Mouse (Mus musculus): Measurements from ENCODE around the gene Gm17545.

Gene Gm17545

GRCm38 (mm10) chr9:22443157-22443556, 10.9 kb upstream of the Gm17545 start:
- DNase-seq (ENCODE audit: low spot score in 2 of 2) = no peak

GRCm38 (mm10) chr9:22445123-22445522, 9.0 kb upstream of the Gm17545 start:
- no peak for DNase-seq (ENCODE audit: low spot score in 2 of 2)

GRCm38 (mm10) chr9:22447213-22447612, 6.9 kb upstream of the Gm17545 start:
- DNase-seq (ENCODE audit: low spot score in 2 of 2) = no peak

- no peak for DNase-seq (ENCODE audit: low spot score in 2 of 2)
Observed at GRCm38 (mm10) chr9:22448420-22448819, 5.7 kb upstream of the Gm17545 start.

GRCm38 (mm10) chr9:22449209-22449608, 4.9 kb upstream of the Gm17545 start:
- DNase-seq (ENCODE audit: low spot score in 2 of 2) = no peak

GRCm38 (mm10) chr9:22452697-22453096, 1.4 kb upstream of the Gm17545 start:
- no peak for DNase-seq (ENCODE audit: low spot score in 2 of 2)

- no peak for DNase-seq (ENCODE audit: low spot score in 2 of 2)
Observed at GRCm38 (mm10) chr9:22453501-22453924, 577 bp upstream of the Gm17545 start.

- DNase-seq (ENCODE audit: low spot score in 2 of 2) = no peak
Observed at GRCm38 (mm10) chr9:22455041-22455440, 951 bp downstream of the Gm17545 start.

- DNase-seq (ENCODE audit: low spot score in 2 of 2) = no peak
Observed at GRCm38 (mm10) chr9:22457142-22457835, 3.2 kb downstream of the Gm17545 start.

- no peak for DNase-seq (ENCODE audit: low spot score in 2 of 2)
Observed at GRCm38 (mm10) chr9:22461946-22462345, 7.9 kb downstream of the Gm17545 start.

GRCm38 (mm10) chr9:22466212-22466611, 12.1 kb downstream of the Gm17545 start:
- no peak for DNase-seq (ENCODE audit: low spot score in 2 of 2)

- DNase-seq (ENCODE audit: low spot score in 2 of 2) = peak; percentile 20 to 63
Observed at GRCm38 (mm10) chr9:22467371-22468169, 13.5 kb downstream of the Gm17545 start.

GRCm38 (mm10) chr9:22468170-22468898, 14.2 kb downstream of the Gm17545 start:
- peak in 1 of 2 experiments; percentile 25 for DNase-seq (ENCODE audit: low spot score in 2 of 2)

- no peak for DNase-seq (ENCODE audit: low spot score in 2 of 2)
Observed at GRCm38 (mm10) chr9:22468899-22469259, 14.8 kb downstream of the Gm17545 start.

- DNase-seq (ENCODE audit: low spot score in 2 of 2) = no peak
Observed at GRCm38 (mm10) chr9:22469643-22470042, 15.6 kb downstream of the Gm17545 start, which contains the start of gene Rp9. Gene Rp9 (minus strand): TSS chr9:22469743.

- peak; percentile 90 to 91 for DNase-seq (ENCODE audit: low spot score in 2 of 2)
Observed at GRCm38 (mm10) chr9:22475424-22475868, 21.4 kb downstream of the Gm17545 start, which contains the start of gene Bbs9. Gene Bbs9 (plus strand): TSS chr9:22475715.

GRCm38 (mm10) chr9:22476265-22476664, 22.2 kb downstream of the Gm17545 start:
- DNase-seq (ENCODE audit: low spot score in 2 of 2) = no peak

- DNase-seq (ENCODE audit: low spot score in 2 of 2) = no peak
Observed at GRCm38 (mm10) chr9:22478946-22479345, 24.9 kb downstream of the Gm17545 start.

GRCm38 (mm10) chr9:22483866-22484561, 29.9 kb downstream of the Gm17545 start:
- DNase-seq (ENCODE audit: low spot score in 2 of 2) = no peak

- DNase-seq (ENCODE audit: low spot score in 2 of 2) = peak in 1 of 2 experiments; percentile 19
Observed at GRCm38 (mm10) chr9:22484562-22485308, 30.6 kb downstream of the Gm17545 start.

- DNase-seq (ENCODE audit: low spot score in 2 of 2) = no peak
Observed at GRCm38 (mm10) chr9:22486211-22486610, 32.1 kb downstream of the Gm17545 start.
